Mouse (Mus musculus) CH12F3 (cell line): Measurements from ENCODE around the gene Ttc38.

Experiments used
- in situ Hi-C: fragments of 300-500 bp; cut with MboI; formaldehyde crosslinking; loops from 2 replicates; pipeline ENCODE4 v1.14.3; 2020; ENCODE audit warnings: low sequenced_read_pairs

Ttc38 gene

DNA sequence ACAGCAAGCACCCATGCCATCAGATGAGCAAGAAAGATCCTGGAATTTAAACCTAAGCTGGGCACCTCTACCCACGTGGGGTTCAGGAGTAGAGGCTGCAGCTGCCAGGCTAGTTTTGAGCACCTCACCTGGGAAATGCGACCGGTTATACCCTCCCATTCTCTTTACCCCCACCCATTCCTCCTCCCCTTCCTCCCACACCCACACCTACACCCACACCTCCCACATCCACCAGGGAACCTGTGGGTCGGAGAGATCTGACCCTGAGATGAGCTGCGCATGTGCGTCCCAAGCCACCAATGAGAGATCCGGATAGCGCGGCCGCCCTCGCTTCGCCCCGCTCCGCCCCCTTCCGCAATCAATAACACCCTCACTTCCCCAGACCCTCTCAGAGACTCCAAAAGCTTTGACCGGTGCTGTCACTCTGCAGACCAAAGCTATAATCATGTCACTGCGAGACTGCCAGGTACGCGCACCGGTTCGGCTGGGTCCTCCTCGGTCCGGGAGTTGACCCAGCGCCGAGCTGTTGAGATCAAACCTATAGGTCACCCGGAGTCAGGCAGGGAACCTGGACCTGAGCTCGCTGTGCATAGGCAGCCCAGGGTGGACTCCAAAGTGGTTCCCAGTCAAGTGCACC lies at the start of gene Ttc38:
Ttc38 (plus strand) TSS at position 353 of the 637 bp plus-strand sequence.
- in situ Hi-C loops, result no loop called here

DNA sequence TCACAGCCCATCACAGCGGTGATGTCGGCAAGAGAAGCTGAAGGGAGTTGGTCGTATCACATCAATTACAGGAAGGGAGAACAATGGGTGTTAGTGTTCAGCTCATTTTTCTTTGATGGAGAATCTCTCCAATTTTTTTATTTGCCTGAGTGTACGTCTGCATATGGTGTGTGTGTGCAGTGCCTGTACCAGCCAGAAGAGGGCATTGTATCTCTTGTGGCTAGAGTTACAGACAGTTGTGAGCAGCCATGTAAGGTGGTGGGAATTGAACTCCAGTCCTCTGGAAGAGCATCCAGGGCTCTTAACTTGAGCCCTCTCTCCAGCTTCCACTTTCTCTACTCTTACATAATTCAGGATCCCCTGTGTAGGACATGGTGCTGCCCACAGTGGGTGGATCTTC lies 49.0 kb upstream of the Ttc38 start:
- in situ Hi-C loops, result no loop called here

DNA sequence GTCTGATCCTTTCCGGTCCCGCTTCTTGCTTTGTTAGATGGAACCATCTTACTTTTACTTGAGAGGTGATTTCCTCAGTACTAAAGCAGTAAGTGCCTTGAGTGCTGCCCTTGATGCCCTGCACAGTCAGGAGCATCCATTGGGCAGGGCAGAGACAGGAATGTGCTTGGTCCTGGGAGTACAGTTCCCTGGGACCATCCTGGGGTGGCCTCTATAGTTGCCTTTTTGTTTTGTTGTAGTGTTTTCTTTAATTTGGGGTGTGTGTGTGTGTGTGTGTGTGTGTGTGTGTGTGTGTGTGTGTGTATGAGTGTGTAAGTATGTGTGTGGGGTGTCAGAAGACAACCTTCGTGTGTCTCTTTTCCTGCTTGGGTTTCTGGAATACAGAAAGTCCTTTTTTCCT lies 47.8 kb upstream of the Ttc38 start:
- in situ Hi-C loops, result no loop called here

DNA sequence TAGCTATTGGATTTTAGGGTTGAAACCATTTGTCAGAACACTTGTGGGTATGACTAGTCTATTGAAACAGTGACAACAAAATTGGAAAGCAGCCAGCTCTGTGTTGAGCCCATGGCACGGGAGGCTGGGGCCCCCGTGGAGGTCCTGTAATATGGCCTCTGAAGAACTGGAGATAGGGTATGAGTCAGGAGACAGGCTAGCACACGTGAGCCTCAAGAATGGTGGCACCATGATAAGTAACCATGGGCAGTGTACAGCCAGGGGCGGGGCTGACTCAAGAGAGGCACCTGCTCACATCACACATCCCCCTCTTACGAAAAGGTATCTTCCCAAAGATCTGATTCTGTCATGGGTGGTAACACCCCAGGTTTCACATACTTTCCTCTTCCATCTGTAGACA lies 45.4 kb upstream of the Ttc38 start:
- in situ Hi-C loops, result no loop called here

DNA sequence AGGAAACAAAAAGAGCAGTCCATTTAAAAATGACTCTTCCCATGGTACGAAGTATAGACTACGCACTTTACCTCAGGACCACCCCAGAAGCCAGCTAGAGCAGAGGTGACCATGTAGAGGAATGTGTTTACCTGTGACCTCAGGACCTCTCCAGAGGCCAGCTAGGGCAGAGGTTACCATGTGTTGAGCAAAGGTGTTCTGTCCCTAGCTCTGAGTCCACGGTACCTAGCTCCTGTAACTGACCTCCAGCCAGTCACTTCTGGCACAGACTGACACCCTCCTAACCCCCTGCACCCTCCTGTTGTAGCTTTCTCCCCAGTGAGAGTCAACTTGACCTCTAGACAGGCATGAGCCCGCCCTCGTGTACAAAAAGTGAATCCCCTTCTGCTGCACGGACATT lies 44.6 kb upstream of the Ttc38 start:
- in situ Hi-C loops, result no loop called here

DNA sequence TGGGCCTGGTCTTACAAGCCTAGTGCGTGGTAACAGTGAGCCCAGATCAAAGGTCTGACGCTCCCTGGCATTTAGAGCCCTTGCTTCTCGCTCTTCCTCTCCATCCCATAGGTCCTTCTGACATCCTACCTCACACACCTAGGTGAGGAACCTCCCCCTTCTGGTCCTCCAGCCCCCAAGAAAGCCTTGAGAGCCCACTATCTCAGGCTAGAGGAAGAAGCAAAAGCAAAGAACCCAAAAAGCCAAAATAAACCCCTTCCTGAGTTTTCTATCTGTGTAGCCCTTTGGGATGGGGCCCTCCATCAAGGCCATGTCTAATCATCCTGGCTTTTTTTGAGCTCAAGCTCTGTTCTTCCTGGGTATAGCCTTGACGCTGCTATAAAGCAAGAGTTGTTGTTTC lies 44.1 kb upstream of the Ttc38 start:
- in situ Hi-C loops, result no loop called here

DNA sequence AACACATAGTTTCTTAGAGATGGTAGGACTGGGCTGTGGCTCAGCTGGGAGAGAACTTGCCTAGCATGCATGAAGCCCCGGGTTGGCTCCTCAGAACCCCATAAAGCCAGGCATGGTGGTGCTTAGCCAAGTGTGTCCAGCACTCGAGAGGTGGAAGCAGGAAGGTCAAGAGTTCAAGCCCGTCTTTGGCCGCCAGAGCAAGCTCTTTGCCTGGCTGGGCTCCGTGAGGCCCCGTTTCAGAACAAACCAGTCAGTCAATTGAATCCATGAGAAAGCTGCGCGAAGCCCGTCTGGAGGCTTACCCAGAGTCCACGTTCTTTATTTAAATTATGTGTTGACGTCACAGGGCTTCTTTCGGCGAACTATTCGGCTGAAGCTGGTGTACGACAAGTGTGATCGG lies 43.5 kb upstream of the Ttc38 start:
- in situ Hi-C loops, result no loop called here

DNA sequence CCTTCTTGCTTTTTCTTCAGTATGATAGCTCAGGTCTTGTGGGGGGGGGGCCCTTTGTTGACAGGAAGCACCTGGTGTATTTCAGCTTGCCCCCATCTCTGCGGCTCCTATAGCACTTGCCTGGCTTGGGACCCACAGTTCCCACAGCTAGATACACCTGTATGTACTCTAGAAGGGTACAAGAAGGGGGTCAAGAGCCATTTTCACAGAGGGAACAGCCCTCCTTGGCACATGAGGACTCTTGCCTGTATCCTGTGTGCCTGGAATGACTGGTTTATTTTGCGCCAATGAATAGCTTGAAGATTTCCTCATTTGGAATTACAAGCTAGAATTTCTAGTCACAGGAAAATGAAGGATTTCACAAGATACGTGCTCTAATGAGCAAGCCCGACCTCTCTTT lies 40.7 kb upstream of the Ttc38 start:
- in situ Hi-C loops, result no loop called here

DNA sequence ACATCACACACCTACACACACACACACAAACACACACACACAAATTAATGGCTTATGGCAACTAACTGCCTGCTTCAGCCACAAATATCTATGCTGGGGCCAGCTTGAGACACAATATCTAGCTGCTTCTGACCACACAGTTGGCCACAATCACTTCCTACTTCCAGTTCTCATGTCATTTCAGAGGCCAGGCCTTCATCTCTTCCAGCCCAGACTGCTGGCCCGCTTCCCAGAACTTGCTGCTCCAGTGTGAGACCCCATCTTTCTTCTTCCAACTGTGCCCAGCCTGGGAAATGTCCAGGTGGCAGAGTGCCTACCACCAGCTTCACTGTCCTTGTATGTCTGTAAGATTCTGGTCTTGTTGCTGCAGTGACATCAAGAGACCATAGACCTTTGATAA lies 39.3 kb upstream of the Ttc38 start:
- in situ Hi-C loops, result no loop called here

DNA sequence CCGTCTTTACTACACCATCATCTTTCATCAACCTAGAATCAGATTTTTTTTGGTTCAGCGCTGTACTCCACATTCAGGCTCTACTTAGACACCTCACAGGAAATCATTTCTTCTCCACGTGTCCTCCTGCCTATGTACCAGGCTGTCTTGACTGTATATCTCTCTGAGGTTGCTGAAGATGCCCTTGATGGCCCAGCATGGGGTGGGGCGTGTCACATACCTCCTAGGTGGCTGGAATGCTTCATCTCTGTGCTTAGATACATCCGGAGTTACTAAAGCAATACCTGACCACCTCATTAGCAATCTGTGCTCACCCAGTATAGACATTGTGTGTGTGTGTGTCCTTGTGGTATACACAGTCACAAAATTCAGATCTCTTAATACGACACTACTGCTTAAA lies 36.6 kb upstream of the Ttc38 start:
- in situ Hi-C loops, result no loop called here

DNA sequence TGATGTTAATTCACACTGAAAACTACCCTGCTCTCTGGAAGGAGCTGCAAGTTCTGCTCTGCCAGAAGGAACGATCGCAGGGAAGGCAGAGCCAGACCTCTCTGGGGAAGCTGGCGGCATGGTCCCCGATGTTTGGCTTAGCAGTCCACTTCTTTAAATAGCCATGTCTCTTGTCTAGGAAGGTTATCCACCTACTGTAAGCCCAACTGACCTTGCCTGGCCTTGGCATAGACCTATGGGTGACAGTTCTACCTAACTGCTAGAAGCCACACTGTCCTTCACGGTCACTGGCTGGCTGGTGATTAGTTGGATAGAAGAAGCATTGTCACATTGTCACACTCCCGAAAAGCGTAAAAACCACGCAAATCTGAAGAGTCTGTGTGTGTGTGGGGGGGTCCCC lies 33.4 kb upstream of the Ttc38 start:
- in situ Hi-C loops, result no loop called here

DNA sequence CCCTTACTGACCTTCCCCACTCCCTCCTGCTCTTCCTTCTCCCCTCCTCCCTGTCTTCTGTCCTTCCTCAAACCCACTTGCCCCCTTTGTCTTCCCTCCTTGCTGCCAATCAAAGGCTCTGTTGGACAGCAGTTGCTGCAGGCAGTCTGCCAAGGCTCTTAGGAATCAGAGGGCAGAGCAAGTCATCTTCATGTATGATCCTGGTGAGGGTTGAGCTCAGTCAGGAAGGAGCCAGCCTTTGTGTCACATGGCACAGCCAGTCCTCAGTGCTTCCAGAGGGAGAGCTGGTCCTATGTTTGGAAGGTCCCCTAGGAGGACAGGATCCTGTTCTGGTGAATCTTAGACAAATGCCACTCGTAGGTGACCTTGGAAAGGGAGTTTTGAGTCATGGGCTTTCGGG lies 29.2 kb upstream of the Ttc38 start:
- in situ Hi-C loops, result no loop called here

DNA sequence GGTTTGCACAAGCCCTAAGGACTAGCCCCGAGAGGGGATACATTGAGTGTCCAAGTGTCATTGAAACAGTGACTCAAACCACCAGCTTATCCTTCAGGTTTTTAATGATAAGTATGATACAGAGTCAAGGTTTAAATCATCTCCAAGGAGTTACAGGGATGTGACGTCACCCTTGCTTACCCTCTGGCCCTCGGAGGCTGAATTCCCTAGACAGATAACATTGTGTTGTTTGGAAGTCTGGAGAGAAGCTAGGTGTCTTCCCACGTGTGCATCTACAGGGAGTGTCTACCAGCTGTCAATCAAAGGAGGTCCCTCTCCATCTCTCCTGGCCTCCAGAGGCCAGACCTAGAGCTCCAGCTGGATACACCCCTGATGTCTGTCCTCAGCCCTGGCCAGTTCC lies 25.2 kb upstream of the Ttc38 start:
- in situ Hi-C loops, result no loop called here

DNA sequence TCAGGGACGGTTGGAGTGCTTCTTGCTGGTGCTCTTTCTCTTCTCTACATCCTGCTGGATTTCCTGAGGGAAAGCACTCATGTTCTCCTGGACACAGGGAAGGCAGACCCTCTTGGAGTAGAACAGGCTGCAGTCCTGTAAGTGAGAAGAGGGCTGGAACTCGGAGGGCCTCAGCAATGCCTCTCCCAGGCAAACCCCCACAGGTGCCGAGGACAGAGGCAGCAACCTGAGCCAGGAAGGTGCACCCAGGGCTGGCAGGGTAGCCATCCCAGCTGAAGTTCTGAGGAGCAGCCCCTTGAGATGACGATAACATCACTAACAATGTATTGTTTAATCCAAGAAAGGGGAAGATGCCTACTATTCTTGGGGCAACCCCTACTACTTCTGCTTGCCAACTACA lies 24.7 kb upstream of the Ttc38 start:
- in situ Hi-C loops, result no loop called here

DNA sequence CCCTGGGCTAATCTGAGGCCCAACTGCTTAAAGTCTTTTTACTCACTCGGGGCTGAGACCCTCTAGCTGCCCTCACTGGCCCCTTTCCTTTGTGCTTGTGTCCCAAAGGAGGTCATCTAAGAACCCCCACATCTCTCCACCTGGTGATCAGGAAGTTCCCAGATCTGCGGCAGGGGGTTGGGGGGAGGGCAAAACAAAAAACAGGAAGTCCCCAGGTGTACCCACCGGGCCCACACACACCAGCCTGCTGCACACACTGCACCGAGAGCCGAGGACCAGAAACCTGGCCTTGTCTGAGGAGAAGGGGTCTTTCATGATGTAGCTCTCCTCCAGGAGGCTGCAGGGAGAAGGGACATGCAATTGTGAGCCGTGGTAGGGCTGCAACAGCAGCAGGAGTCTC lies 24.1 kb upstream of the Ttc38 start:
- in situ Hi-C loops, result no loop called here

DNA sequence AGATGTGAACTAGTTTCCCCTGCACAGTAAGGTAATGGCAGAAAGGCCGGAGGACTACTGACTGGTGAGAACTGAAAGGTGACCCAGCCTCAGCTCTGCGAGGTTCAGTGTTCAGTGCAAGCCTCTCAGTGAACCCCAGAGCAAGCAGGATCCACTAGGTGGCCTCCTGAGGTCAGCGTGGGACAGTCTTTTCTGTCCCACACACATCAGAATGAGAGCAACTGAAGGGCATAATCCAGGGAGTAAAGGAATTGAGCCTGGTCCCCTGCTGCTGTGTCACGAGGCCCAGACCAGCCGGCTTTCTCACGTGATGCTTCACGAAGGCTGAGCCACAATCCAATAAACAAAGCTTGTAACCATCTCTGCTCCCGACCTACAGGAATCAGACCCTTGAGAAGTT lies 23.7 kb upstream of the Ttc38 start:
- in situ Hi-C loops, result no loop called here

DNA sequence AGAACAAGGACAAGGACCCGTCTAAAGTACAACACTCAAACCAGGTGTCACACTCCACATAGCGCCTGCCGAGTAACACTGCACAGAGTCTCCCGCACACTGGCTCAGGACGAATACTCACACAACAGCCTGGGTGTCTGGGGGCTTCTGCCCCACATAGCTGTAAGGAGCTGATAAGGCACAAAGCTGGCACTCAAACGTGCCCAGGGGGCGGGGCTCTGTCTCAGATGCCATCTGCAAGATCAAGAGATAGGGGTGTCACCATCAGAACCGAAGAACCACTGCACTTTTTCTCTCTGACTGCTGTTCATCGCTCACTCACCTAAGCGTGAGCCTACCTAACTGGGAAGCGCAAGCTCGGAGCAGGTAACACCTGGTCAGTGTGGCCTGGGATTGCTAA lies 23.0 kb upstream of the Ttc38 start:
- in situ Hi-C loops, result no loop called here

DNA sequence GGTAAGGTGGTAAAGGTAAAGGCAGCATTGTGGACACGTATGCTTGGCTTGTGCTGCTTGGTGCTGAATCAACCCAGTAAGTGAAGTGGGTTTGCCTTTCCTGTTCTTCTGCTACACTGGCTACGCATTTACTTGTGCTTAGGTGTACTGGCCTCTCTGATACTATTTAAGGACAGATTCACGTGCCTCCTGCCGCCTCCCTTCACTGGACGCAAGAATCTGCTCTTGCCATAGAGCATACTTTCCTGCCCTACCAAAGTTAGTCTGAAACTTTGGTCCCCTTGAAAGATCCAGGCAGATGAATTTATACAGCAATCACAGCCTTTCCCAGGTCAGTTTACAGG lies 21.7 kb upstream of the Ttc38 start:
- in situ Hi-C loops, result no loop called here

DNA sequence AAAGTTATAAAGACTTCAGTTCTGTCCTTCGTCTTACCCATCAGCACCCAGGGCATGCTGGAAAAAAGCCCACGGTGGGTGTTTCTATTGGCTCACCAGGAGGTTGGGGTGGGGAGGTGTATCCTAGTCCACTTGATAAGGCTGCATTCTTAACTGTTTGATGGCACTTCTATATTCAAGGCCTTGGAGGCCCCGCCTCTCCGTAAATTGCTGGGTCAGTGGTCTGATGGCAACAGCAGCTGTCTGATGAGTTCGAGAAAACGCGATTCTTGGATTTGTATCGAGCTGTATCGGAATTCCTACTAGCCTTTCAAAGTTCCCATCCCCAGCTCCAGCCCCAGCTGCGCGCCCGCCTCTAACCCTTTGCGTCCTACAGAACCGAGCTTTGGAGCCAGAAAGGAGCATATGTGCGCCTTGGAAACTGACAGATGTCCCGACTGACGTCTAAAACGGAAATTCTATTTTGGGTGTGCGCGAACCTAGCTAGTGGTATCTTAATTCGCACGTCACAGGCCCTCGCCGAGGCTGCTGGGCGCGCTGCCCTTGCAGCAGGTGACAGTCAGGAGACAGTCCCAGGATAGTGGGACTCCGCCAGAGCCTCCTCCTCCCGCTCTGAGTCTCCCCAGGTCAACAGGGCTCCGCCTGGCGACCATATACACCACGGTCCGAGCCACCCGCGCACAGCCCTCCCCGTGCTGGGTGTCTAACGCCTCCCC lies 21.1 kb upstream of the Ttc38 start:
- in situ Hi-C loops, result no loop called here

DNA sequence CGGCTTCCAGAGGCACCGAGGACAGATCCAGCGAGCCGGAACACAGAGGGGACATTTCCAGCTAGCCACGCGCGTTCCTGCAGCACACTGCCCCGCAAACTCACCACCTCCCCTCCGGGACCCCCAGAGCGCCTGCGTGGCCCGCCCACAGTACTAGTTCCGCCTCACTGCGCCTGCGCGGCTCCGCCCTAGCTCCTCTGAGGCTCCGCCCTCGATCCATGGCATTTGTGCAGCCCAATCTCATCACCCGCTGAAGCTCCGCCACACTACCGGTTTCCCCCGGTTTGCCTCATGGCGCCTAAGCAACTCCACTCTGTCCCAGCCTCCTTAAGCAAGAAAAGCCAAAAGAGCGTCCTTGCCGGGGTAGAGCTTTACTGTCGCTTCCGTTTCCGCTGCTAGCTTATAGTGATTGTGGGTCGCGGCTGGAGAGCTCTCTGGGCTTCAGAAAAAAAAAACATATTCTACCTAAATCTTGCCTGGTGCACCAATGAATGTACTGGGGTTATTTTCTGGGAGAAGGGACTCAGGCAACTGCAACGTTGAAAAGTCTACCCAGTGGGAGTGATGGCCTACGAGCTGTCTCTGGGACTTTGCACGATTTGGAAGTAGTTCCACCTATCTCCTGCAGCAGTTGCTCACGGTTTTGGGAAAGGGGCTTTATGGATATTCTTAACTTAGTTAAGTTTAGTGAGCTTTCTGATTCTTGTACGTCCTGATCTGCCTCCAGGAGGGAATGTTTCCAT lies 20.4 kb upstream of the Ttc38 start, which contains the start of gene Cdpf1:
Cdpf1 (minus strand) TSS at position 163 of the 743 bp plus-strand sequence.
- in situ Hi-C loops, result no loop called here

DNA sequence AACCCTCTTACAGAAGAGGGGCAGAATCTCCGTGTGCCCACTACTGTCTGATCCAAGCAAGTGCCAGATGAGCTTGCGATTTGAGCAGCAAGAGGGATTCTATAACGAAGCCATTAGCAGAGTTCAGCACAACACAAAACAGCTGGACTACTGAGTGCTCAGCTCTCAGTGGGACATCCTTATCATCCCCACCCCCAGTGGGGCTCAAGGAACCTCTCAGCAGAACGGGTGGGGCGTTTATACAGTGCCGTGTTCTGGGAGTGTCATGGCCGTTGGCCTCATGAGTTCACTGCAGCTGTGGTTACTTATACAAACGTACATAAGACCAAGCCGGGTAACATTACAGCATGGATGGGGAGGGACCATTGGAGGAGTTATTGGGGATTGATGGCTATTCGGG lies 18.7 kb upstream of the Ttc38 start:
- in situ Hi-C loops, result no loop called here
